Mouse (Mus musculus) heart, postnatal 0 days (tissue): ENCODE results near the gene Fcrl5. TPM values are rescaled to one million over a fixed set of nuclear protein-coding genes. Genes with fewer than 3 reads are reported as not detected.

Experiments
- ATAC-seq: fragments of 200-750 bp; cut with Nextera tagmentation; 2 replicates; pipeline ENCODE4 v1.8.0; 2017; ENCODE audit warnings: low read depth, moderate number of reproducible peaks, moderate library complexity; ENCODE audit not compliant: insufficient read depth
- DNase-seq: peaks from one replicate; pipeline ENCODE4 v3.0.0-alpha.2; 2016; ENCODE audit warnings: low spot score
- H3K27ac ChIP-seq: fragments of 300-500 bp; sonication (generic); 2 replicates; pipeline ENCODE4 v1.5.1; 2014; ENCODE audit warnings: low read depth, mild to moderate bottlenecking
- H3K27me3 ChIP-seq: fragments of 300-500 bp; sonication (generic); 2 replicates; pipeline ENCODE4 v1.6.1; 2014; ENCODE audit warnings: low read length, mixed read lengths; ENCODE audit not compliant: control insufficient read depth, insufficient read depth
- H3K36me3 ChIP-seq: fragments of 300-500 bp; sonication (generic); replicated peaks from 2 replicates; pipeline ENCODE4 v1.6.1; 2014; ENCODE audit warnings: low read length, mixed read lengths; ENCODE audit not compliant: control insufficient read depth, insufficient read depth
- H3K4me1 ChIP-seq: fragments of 300-500 bp; sonication (generic); 2 replicates; pipeline ENCODE4 v1.6.1; 2014; ENCODE audit warnings: antibody characterized with exemption; ENCODE audit not compliant: control insufficient read depth, insufficient read depth
- H3K4me2 ChIP-seq: fragments of 300-500 bp; sonication (generic); 2 replicates; pipeline ENCODE4 v1.6.1; 2014; ENCODE audit warnings: low read depth, mild to moderate bottlenecking, low read length, moderate library complexity
- H3K4me3 ChIP-seq: fragments of 300-500 bp; sonication (generic); 2 replicates; pipeline ENCODE4 v1.5.1; 2014; ENCODE audit warnings: low read depth, low read length
- H3K9ac ChIP-seq: fragments of 300-500 bp; sonication (generic); replicated peaks from 2 replicates; pipeline ENCODE4 v1.6.1; 2014; ENCODE audit warnings: low read depth, low read length, mixed read lengths
- H3K9me3 ChIP-seq: fragments of 300-500 bp; sonication (generic); replicated peaks from 2 replicates; pipeline ENCODE4 v1.6.1; 2016; ENCODE audit warnings: low read length; ENCODE audit not compliant: control insufficient read depth
- CTCF ChIP-seq: IDR thresholded peaks from 2 replicates; pipeline ENCODE4 v1.5.1; 2016; ENCODE audit warnings: antibody characterized with exemption, control low read depth, low read depth
- EP300 ChIP-seq: IDR thresholded peaks from 2 replicates; pipeline ENCODE4 v1.6.1; 2016; ENCODE audit warnings: antibody characterized with exemption, low read depth
- WGBS: fragments of 180-500 bp; shearing (Covaris S2); extraction: QIAGEN DNeasy Blood & Tissue Kit; methylation state at CpG from one replicate; pipeline ENCODE4 v1.1.7; 2014; 5-methylcytosine and 5-hydroxymethylcytosine counted together
- polyA plus RNA-seq: library from polyadenylated mRNA; unstranded; fragments of >200 nt; fragmentation: Nextera tagmentation; extraction: Ambion mirVana; gene quantifications from 2 replicates; pipeline ENCODE4 v1.2.1, GENCODE M21; 2015
- total RNA-seq: library from RNA; depleted of rRNA; stranded (reverse); fragments of >200 nt; gene quantifications from 2 replicates; pipeline ENCODE4 v1.2.3, GENCODE M21; 2014; ENCODE audit warnings: low replicate concordance

Fcrl5 gene
- total and polyA plus RNA-seq, 2 experiments from 2014 or later = not detected

DNA sequence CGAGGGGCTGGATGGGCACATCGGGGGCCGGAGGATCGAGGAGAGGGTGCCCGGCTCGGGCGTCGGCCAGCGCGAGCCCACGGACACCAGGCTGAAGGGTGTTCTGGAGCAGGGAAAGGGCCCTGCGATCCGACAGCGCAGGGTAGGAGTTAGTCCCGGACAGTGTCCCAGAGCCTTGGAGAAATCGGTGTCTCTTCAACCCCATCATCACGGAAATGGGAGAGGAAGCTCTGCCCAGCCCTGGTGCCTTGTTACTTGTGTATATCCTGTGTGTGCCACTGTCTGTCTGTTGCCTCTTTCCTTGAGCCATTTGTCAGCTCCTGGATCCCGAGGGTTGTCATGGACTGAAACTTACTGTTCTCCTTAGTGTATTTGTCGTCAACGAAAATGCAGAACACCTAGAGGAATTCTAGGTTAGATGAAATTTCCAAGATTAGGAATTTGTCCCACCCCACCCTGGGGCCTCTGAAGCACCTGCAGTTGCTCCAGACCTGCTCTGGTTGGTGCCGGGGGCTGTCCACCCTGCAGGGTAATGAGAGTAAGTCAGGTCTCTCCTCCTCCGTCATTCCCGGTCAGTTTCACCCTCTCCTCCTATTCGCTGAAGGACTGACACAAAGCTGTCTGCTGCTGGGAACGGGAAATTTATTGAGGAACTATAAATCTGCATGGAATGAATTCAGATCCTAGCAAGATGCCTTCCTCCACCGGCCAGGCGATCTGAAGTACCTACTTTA, 90.4 kb downstream of the Fcrl5 start:
- H3K9me3 ChIP-seq = no peaks in the 10 kb centered on the region
- DNase-seq (no peak), ATAC-seq (peak; percentile 48)
- H3K4me1 ChIP-seq = peaks cover 15% of the 10 kb centered on the region
- peak overlapping the region; percentile 84 for H3K4me3 ChIP-seq
- H3K36me3 ChIP-seq = peaks cover 34% of the 10 kb centered on the region
- H3K27me3 ChIP-seq = no peaks in the 10 kb centered on the region
- no peak for TF ChIP-seq CTCF
- peak overlapping the region; percentile 75 for H3K4me2 ChIP-seq
- WGBS = 5% methylated on average over 27 of the region's 27 CpGs
- H3K27ac ChIP-seq = peak overlapping the region; percentile 91
- peak overlapping the region; percentile 93 for H3K9ac ChIP-seq

DNA sequence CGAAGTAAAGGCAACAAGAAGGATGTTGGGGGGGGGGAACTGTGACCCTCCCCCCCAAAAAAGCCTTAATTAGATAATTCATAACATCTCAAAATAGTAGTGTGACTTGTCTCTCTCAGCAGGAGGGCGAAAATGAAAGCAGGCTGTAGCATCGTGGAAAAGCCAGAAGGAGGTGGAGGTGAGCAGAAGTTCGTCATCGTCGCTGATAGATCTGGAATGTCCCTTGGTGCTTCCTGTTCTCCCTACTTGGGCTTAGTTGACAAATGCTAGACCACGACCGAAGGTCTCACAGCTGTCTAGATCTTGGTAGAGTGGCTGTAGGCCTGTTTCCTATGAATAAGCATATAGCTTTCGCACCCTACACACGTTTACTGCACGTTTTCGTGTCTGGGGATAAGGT, 91.6 kb downstream of the Fcrl5 start:
- Histone ChIP-seq H3K4me1 (peaks cover 15% of the 10 kb centered on the region), H3K4me2 (no peak overlapping the region; the same call in 1 of the 2 replicates), H3K36me3 (peaks cover 43% of the 10 kb centered on the region), H3K4me3 (no peak overlapping the region), H3K27ac (no peak overlapping the region), H3K27me3 (no peaks in the 10 kb centered on the region), H3K9me3 (no peaks in the 10 kb centered on the region), H3K9ac (no peak overlapping the region)
- 59% methylated on average over 12 of the region's 12 CpGs for WGBS
- TF ChIP-seq CTCF (no peak), EP300 (no peak)
- ATAC-seq (no peak), DNase-seq (peak; percentile 38)

DNA sequence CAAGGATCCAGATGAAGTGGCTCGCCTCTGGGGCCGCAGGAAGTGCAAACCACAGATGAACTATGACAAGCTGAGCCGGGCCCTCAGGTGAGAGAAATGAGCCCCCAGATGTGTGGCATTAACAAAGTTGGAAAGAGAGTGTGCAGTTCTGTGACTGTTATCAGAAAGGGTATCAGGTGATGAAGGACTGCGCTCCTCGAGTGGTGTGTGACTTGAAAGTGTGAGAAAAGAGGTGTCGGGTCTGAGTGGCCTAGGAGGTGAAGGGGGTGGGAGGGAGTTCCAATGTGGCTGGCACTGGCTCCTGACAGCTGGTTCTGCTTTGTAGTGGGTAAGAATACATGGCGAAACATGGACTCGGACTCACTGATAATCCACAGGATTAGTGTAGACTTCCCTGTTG, 92.4 kb downstream of the Fcrl5 start:
- DNase-seq = no peak
- 53% methylated on average over 8 of the region's 8 CpGs for WGBS
- no peak for TF ChIP-seq EP300
- TF ChIP-seq CTCF = no peak
- Histone ChIP-seq H3K4me2 (no peak overlapping the region), H3K27ac (no peak overlapping the region), H3K9me3 (no peaks in the 10 kb centered on the region), H3K27me3 (no peaks in the 10 kb centered on the region), H3K9ac (no peak overlapping the region), H3K4me3 (no peak overlapping the region), H3K36me3 (peaks cover 52% of the 10 kb centered on the region), H3K4me1 (peaks cover 15% of the 10 kb centered on the region)
- ATAC-seq = no peak

DNA sequence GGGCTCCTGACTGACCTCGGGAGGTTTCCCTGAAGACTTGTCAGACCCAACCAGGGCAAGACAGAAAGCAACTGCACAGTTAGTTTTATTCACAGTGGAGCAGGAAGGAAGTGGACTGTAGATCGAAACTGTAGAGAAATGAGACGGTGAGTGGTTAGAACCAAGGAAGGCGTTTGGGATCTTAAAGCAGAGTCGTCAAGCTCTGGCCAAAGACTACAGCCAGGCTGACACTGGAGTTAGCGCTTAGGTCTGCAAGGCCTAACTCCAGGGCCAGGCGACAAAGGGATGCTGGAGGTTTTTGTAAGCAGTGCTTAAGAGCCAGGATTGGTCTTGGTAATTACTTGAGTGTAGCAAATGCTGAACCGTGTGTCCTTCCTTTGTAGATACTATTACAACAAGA, 93.3 kb downstream of the Fcrl5 start:
- no peak overlapping the region for H3K4me3 ChIP-seq
- H3K27ac ChIP-seq = no peak overlapping the region
- no peak for ATAC-seq
- WGBS = 82% methylated on average over 8 of the region's 8 CpGs
- no peak for TF ChIP-seq CTCF
- no peak for TF ChIP-seq EP300
- H3K9ac ChIP-seq = no peak overlapping the region
- no peak for DNase-seq
- H3K4me2 ChIP-seq = no peak overlapping the region
- H3K27me3 ChIP-seq = no peaks in the 10 kb centered on the region
- no peaks in the 10 kb centered on the region for H3K9me3 ChIP-seq
- peaks cover 60% of the 10 kb centered on the region for H3K36me3 ChIP-seq
- peaks cover 15% of the 10 kb centered on the region for H3K4me1 ChIP-seq

DNA sequence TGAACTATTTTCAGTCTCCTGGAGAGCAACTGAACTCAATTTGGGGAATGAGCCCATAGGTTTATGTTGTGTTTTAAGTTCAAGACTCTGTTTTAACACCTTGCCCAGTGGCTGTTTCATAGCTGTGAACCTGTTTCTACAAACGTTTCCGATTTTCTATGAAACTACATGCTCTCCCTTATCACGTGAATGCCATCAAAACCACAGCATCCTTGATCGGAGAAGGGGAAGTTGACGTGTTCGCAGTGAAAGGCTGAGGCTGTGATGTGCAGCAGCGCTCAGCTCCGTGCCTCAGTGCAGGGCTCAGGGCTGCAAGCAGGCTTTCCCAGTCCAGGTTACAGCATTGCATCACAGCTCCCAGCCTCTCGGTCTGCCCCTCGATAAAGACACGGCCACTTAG, 94.0 kb downstream of the Fcrl5 start:
- TF ChIP-seq EP300 (no peak), CTCF (no peak)
- WGBS = 88% methylated on average over 11 of the region's 11 CpGs
- no peak overlapping the region for H3K4me3 ChIP-seq
- no peak overlapping the region for H3K27ac ChIP-seq
- no peaks in the 10 kb centered on the region for H3K9me3 ChIP-seq
- no peak overlapping the region for H3K9ac ChIP-seq
- DNase-seq = no peak
- no peaks in the 10 kb centered on the region for H3K27me3 ChIP-seq
- no peak for ATAC-seq
- peaks cover 63% of the 10 kb centered on the region for H3K36me3 ChIP-seq
- H3K4me1 ChIP-seq = peaks cover 15% of the 10 kb centered on the region
- no peak overlapping the region for H3K4me2 ChIP-seq

DNA sequence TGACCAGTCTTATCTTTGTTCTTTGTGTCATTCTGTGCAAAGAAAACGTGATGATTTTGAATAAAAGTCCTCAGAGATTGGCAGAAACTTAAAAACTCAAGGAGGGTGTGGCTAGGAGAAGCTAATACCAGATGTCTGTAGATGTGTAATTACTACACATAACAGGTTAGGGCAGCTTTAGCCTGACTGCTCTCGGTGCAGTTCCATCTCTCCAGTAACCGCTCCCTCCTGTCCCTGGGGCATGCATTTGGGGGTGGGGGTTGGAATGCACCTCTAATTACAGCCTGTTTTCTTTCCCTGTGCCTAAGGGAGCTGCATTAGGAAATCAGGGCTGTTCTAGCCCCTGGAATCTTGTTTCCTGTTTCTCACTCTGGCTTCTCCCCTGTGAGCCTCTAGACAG, 94.7 kb downstream of the Fcrl5 start:
- DNase-seq = no peak
- Histone ChIP-seq H3K27me3 (no peaks in the 10 kb centered on the region), H3K4me2 (no peak overlapping the region), H3K27ac (no peak overlapping the region), H3K36me3 (peaks cover 69% of the 10 kb centered on the region), H3K9ac (no peak overlapping the region), H3K4me3 (no peak overlapping the region), H3K4me1 (peaks cover 15% of the 10 kb centered on the region), H3K9me3 (no peaks in the 10 kb centered on the region)
- TF ChIP-seq EP300 (no peak), CTCF (no peak)
- 86% methylated on average over 3 of the region's 3 CpGs for WGBS
- ATAC-seq = no peak
